Mouse (Mus musculus) spleen, postnatal 4 days (tissue): ENCODE data around the gene Mup5.
"Not testable (repeated sequence)": the region's sequence is repeated elsewhere in the genome, so short reads cannot be mapped to it uniquely, and the experiment has no call there.

Experiments
- DNase-seq, 2 experiments: peaks; one replicate each; pipeline ENCODE4 v3.0.0; 2022; ENCODE audit warnings: low spot score in 2 of 2

The Mup5 gene

GRCm38 (mm10) chr4:61834952-61835708 lies at the start of gene Mup5:
TSS of gene Mup5 (minus strand) at chr4:61835233.
- DNase-seq: no peak

- no peak for DNase-seq
Observed at GRCm38 (mm10) chr4:61858160-61858559, 23.1 kb upstream of the Mup5 start.

DNA sequence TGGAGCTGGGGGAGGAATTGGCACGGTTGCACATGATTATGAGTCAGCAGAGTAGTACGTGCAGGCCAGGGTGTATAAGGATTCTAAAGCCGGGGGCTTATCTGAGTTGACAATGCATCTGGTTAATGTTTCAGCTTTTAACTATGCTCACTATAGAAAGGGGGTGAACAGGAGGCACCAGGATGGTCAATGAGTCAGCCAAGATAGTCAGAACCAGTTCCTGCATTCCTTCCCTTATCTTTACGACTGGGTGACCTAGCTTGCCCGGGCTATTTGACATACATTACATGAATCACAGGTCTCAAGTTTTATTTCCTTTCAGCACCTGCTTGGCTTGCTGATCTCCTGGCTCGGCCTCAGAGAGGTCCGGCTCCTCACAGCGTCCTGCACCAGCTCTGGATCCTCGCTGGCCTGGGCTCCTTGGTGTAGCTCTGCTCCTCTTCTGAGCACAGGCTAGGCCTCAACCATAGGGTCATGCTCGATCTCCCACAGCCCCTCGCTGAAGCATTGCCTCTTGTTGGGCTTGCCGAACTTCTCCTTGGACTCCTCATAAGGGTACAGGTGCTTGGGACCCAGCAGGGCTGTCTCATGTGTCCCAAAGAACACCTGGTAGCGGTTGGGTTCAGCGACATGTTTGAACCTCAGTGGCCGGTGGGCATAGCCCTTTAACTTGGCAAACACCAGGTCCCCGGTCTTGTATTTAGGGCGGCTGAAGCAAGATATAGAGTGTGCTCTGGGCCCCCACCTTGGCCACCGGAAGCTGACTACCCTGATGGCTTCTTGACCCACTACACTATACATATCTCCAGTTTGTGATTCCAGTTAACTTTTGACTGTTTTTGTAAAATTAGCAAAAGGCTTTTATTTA lies 21.0 kb upstream of the Mup5 start:
- no peak for DNase-seq

GRCm38 (mm10) chr4:61855344-61855743 lies 20.3 kb upstream of the Mup5 start:
- DNase-seq: no peak

- DNase-seq: no peak
Observed at GRCm38 (mm10) chr4:61844758-61845455, 9.9 kb upstream of the Mup5 start.

DNA sequence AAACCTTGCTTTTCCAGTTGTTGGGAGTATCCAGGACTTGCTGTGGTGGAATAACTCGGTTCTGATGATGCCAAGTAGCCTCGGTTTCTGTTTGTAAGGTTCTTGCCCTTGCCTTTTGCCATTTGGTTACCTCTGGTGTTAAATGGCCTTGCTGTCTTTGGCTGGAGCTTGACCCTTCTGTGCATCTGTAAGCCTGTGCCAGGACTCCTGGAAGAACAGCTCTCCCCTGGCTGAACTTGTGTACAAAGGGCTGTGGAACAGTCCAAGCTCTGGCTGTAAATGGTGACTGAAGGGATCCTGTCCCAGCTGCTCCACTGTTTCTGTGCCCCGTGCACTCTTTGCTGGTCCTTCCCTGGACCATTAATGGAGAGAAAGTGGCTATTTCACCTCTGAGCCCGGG lies 5.8 kb downstream of the Mup5 start:
- no peak for DNase-seq

DNA sequence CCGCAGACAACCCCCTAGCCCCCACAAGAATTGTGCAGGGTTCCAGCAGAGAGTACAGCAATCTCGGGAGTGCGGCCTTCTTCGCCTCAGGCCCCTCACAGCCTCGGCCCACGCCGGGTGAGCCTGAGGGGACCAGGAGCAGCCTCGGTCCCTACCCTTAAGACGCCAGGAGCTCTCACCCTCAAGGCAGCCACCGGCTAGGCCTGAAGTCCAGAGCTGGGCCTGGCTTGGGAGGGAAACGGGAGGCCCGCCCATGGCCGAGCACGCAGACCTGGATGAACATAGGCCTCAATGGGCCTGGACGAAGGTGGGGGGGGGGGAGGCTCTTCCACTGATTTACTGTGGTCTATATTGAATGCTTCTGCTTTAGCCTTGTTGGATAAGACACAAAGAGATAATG lies 11.8 kb downstream of the Mup5 start:
- no peak for DNase-seq

GRCm38 (mm10) chr4:61822541-61822940 lies 12.5 kb downstream of the Mup5 start:
- not testable (repeated sequence) for DNase-seq

DNA sequence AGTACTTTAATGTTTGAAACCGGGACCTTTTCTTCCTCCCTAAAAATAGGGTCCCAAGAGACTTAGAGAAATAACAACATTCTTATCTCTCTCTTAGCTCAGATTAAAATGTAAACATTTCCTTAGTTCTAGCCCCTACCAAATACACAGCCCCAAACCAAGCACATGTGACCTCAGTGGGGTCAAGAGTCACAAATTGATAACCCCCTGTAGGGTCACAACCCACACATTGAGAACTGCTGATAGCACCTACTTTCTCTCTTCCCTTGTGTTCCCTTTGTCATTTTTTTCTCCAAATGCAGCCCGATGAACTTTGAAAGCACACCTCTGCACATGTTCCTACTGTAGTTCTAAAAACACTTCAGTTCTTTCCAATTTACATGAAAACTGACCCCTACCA lies 19.4 kb downstream of the Mup5 start:
- no peak for DNase-seq

- no peak for DNase-seq
Observed at GRCm38 (mm10) chr4:61813435-61813834, 21.6 kb downstream of the Mup5 start.

- DNase-seq: not testable (repeated sequence)
Observed at GRCm38 (mm10) chr4:61811193-61811592, 23.8 kb downstream of the Mup5 start.

- not testable (repeated sequence) for DNase-seq
Observed at GRCm38 (mm10) chr4:61808926-61809325, 26.1 kb downstream of the Mup5 start.

- DNase-seq: not testable (repeated sequence)
Observed at GRCm38 (mm10) chr4:61789699-61790098, 45.3 kb downstream of the Mup5 start.

DNA sequence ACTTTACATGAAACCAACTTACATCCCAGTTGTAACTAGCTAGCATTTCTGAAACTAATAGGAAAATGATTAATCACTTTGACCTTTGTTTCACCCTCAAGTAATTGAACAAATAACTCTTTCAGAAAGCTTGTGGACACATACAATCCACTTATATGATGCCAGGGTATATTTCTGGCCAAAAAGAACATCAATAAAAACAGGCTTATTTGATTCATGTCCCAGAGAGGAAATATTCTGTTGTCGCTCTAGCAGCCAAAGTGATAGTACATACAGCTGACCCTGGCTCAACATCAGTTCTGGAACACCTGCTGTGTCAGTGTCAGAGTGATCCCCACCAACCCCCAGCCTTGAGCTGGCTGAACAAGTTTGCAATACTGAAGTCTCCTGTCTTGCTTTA lies 50.8 kb downstream of the Mup5 start:
- DNase-seq: not testable (repeated sequence)

DNA sequence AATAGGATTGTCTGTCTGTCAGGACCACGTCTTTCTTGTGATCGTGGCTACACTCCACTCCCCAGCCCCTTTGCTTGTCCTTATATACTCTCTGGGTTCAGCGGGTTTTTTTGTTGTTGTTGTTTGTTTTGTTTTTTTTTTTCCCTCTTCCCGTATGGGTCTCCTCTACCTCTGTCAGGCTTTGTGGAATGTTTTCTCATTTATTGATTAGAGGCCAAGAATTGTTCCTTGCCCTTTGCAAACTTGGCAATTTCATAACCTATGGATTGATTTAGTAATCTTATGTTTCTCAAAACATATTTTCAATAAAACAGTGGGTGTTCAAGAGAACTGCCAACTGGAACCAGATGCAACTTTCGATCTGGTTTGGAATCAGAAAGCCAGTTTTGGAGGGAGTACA lies 52.9 kb downstream of the Mup5 start, which contains the start of gene Mup19:
Gene Mup19 (minus strand): TSS at position 101 of the 400 bp plus-strand sequence.
- DNase-seq: not testable (repeated sequence)
